Mouse (Mus musculus) CH12.LX (cell line): Measurements from ENCODE around the gene Tmem245. TPM values are rescaled to one million over a fixed set of nuclear protein-coding genes. Genes with fewer than 3 reads are reported as not detected.

Source experiments
- DNase-seq: peaks from one replicate; pipeline ENCODE4 v3.0.0-alpha.2; 2013; ENCODE audit errors: extremely low read depth
- H3K27ac ChIP-seq: 2 replicates; pipeline ENCODE4 v1.5.1; 2012; ENCODE audit warnings: low read depth, mild to moderate bottlenecking, control low read depth, moderate library complexity; ENCODE audit not compliant: insufficient read depth
- H3K27me3 ChIP-seq: replicated peaks from 2 replicates; pipeline ENCODE3; 2012; ENCODE audit warnings: inconsistent platforms
- H3K36me3 ChIP-seq, 2 experiments: replicated peaks in 1 of 2; 2 replicates each; pipeline versions ENCODE3 to v1.6.1; 2012; ENCODE audit warnings: inconsistent platforms in 1 of 2, low read length in 1 of 2, mild to moderate bottlenecking in 1 of 2, mixed read lengths in 1 of 2, moderate library complexity in 1 of 2; ENCODE audit not compliant: control insufficient read depth in 1 of 2, insufficient read depth in 1 of 2
- H3K4me1 ChIP-seq, 2 experiments: 2 replicates each; pipeline ENCODE4 v1.6.1; 2012; ENCODE audit warnings: inconsistent platforms in 1 of 2, moderate library complexity in 1 of 2; ENCODE audit not compliant: insufficient read depth in 2 of 2, control insufficient read depth in 1 of 2
- H3K4me2 ChIP-seq: 2 replicates; pipeline ENCODE4 v1.6.1; 2012; ENCODE audit warnings: low read depth, mild to moderate bottlenecking, control low read depth; ENCODE audit not compliant: poor library complexity, insufficient read depth, severe bottlenecking
- H3K4me3 ChIP-seq, 3 experiments: fragments of 150-350 bp in 1 of 3; sonication (generic) in 1 of 3; replicated peaks in 1 of 3; 2 replicates each; pipeline versions ENCODE3 to v1.5.1; 2011 to 2012; ENCODE audit warnings: low read depth in 2 of 3, low read length in 2 of 3, mild to moderate bottlenecking in 2 of 3, moderate library complexity in 2 of 3, control low read depth in 1 of 3, improper control_type of control experiment in 1 of 3, inconsistent platforms in 1 of 3, mixed read lengths in 1 of 3; ENCODE audit not compliant: poor library complexity in 1 of 3
- H3K79me2 ChIP-seq: replicated peaks from 2 replicates; pipeline ENCODE4 v1.6.1; 2012; ENCODE audit warnings: mild to moderate bottlenecking, moderate library complexity; ENCODE audit not compliant: control insufficient read depth, poor library complexity, insufficient read depth, severe bottlenecking; ENCODE audit errors: extremely low read depth
- H3K9ac ChIP-seq: 2 replicates; pipeline ENCODE4 v1.6.1; 2012; ENCODE audit warnings: low read depth, mild to moderate bottlenecking, control low read depth, moderate library complexity; ENCODE audit not compliant: insufficient read depth
- H3K9me3 ChIP-seq: replicated peaks from 2 replicates; pipeline ENCODE3; 2012; ENCODE audit warnings: low read length, inconsistent platforms, mixed read lengths
- BHLHE40 ChIP-seq: IDR thresholded peaks from 2 replicates; pipeline ENCODE4 v1.6.1; 2011; ENCODE audit warnings: mild to moderate bottlenecking, low read depth, low read length, improper control_type of control experiment
- ELF1 ChIP-seq: IDR thresholded peaks from 2 replicates; pipeline ENCODE4 v1.6.1; 2014; ENCODE audit warnings: low read depth, mild to moderate bottlenecking, inconsistent platforms, low read length, improper control_type of control experiment
- EP300 ChIP-seq: IDR thresholded peaks from 2 replicates; pipeline ENCODE4 v1.6.1; 2011; ENCODE audit warnings: low read length, improper control_type of control experiment
- ETS1 ChIP-seq: conservative IDR thresholded peaks from 2 replicates; pipeline ENCODE4 v1.6.1; 2012; ENCODE audit warnings: low read depth, mild to moderate bottlenecking, inconsistent platforms, low read length, improper control_type of control experiment, moderate library complexity
- GABPA ChIP-seq: IDR thresholded peaks from 2 replicates; pipeline ENCODE4 v1.6.1; 2012; ENCODE audit warnings: low read depth, low read length, improper control_type of control experiment, inconsistent platforms; ENCODE audit not compliant: insufficient replicate concordance
- IRF4 ChIP-seq: IDR thresholded peaks from 2 replicates; pipeline ENCODE4 v1.6.1; 2014; ENCODE audit warnings: low read depth, mild to moderate bottlenecking, inconsistent platforms, low read length, improper control_type of control experiment
- JUN ChIP-seq: IDR thresholded peaks from 2 replicates; pipeline ENCODE4 v1.6.1; 2011; ENCODE audit warnings: low read depth, mild to moderate bottlenecking, low read length, improper control_type of control experiment, moderate library complexity; ENCODE audit not compliant: insufficient read depth
- JUND ChIP-seq: conservative IDR thresholded peaks from 2 replicates; pipeline ENCODE4 v1.6.1; 2011; ENCODE audit warnings: low read depth, low read length, improper control_type of control experiment
- KAT2A ChIP-seq: IDR thresholded peaks from 2 replicates; pipeline ENCODE4 v1.6.1; 2012; ENCODE audit warnings: low read length, improper control_type of control experiment, inconsistent platforms; ENCODE audit not compliant: insufficient replicate concordance
- MAFK ChIP-seq: IDR thresholded peaks from 2 replicates; pipeline ENCODE4 v1.6.1; 2011; ENCODE audit warnings: low read length, improper control_type of control experiment; ENCODE audit not compliant: insufficient replicate concordance
- MAX ChIP-seq: IDR thresholded peaks from 2 replicates; pipeline ENCODE4 v1.6.1; 2011; ENCODE audit warnings: low read length, improper control_type of control experiment
- MAZ ChIP-seq: IDR thresholded peaks from 2 replicates; pipeline ENCODE4 v1.6.1; 2012; ENCODE audit warnings: low read depth, mild to moderate bottlenecking, inconsistent platforms, low read length, improper control_type of control experiment, moderate library complexity
- MEF2A ChIP-seq: IDR thresholded peaks from 2 replicates; pipeline ENCODE4 v1.6.1; 2014; ENCODE audit warnings: low read depth, mild to moderate bottlenecking, inconsistent platforms, low read length, improper control_type of control experiment, borderline replicate concordance
- MXI1 ChIP-seq: IDR thresholded peaks from 2 replicates; pipeline ENCODE4 v1.6.1; 2011; ENCODE audit warnings: mild to moderate bottlenecking, low read depth, low read length, improper control_type of control experiment
- NRF1 ChIP-seq: IDR thresholded peaks from 2 replicates; pipeline ENCODE4 v1.6.1; 2014; ENCODE audit warnings: low read depth, mild to moderate bottlenecking, inconsistent platforms, low read length, improper control_type of control experiment, moderate library complexity
- PAX5 ChIP-seq: IDR thresholded peaks from 2 replicates; pipeline ENCODE4 v1.6.1; 2012; ENCODE audit warnings: low read length, inconsistent platforms, mixed read lengths
- RCOR1 ChIP-seq: conservative IDR thresholded peaks from 2 replicates; pipeline ENCODE4 v1.6.1; 2012; ENCODE audit warnings: low read depth, mild to moderate bottlenecking, inconsistent platforms, low read length, improper control_type of control experiment
- UBTF ChIP-seq: IDR thresholded peaks from 2 replicates; pipeline ENCODE4 v1.6.1; 2012; ENCODE audit warnings: low read depth, mild to moderate bottlenecking, inconsistent platforms, low read length, improper control_type of control experiment, moderate library complexity
- USF2 ChIP-seq: conservative IDR thresholded peaks from 2 replicates; pipeline ENCODE4 v1.6.1; 2011; ENCODE audit warnings: low read depth, low read length, improper control_type of control experiment
- ZC3H11A ChIP-seq: IDR thresholded peaks from 2 replicates; pipeline ENCODE4 v1.6.1; 2012; ENCODE audit warnings: low read depth, mild to moderate bottlenecking, inconsistent platforms, low read length, improper control_type of control experiment
- ZNF384 ChIP-seq: IDR thresholded peaks from 2 replicates; pipeline ENCODE4 v1.6.1; 2012; ENCODE audit warnings: low read depth, low read length, improper control_type of control experiment, inconsistent platforms
- dilution Hi-C: fragments of 300-500 bp; cut with MboI; formaldehyde crosslinking; loops from 2 replicates; pipeline ENCODE4 v1.14.3; 2020; ENCODE audit warnings: low sequenced_read_pairs; ENCODE audit not compliant: extremely low pct_unique_long_range_greater_than_20kb, extremely low pct_ligation_motif_present
- in situ Hi-C: fragments of 300-500 bp; cut with MboI; formaldehyde crosslinking; loops from 3 replicates; pipeline ENCODE4 v1.14.3; 2019; ENCODE audit warnings: low sequenced_read_pairs, low pct_ligation_motif_present, low pct_unique_long_range_greater_than_20kb, mixed read lengths
- polyA plus RNA-seq: library from polyadenylated mRNA; unstranded; fragments of >175 nt; gene quantifications from 2 replicates; pipeline ENCODE4 v1.2.1, GENCODE M21; 2012; ENCODE audit warnings: low read depth; ENCODE audit not compliant: insufficient read length
- total RNA-seq, 2 experiments: library from RNA; depleted of rRNA; stranded (reverse); fragments of 300-350 nt in 1 of 2; fragments of >200 nt in 1 of 2; gene quantifications; 2 replicates each; pipeline ENCODE4 v1.2.3; 2012 to 2014

Tmem245 gene
- total and polyA plus RNA-seq, 3 experiments = 4.4 to 9.0 (median 5.6) TPM

GRCm38 (mm10) chr4:56946180-56946579 lies 1.1 kb downstream of the Tmem245 start:
- dilution Hi-C loops (no loop called here), in situ Hi-C loops (no loop called here)
- no peak overlapping the region for H3K27ac ChIP-seq
- no peak for TF ChIP-seq EP300
- no peak for TF ChIP-seq MXI1
- TF ChIP-seq IRF4 = no peak
- no peak for TF ChIP-seq JUND
- no peak for TF ChIP-seq UBTF
- TF ChIP-seq GABPA = no peak
- no peak for TF ChIP-seq ZNF384
- no peak for TF ChIP-seq ZC3H11A
- TF ChIP-seq RCOR1 = no peak
- no peak for TF ChIP-seq USF2
- no peak for TF ChIP-seq BHLHE40
- no peak for TF ChIP-seq JUN
- TF ChIP-seq MAX = no peak
- TF ChIP-seq ELF1 = no peak
- no peak for TF ChIP-seq KAT2A
- TF ChIP-seq NRF1 = no peak
- peaks cover 7 to 41% of the 10 kb centered on the region in 2 experiments for H3K4me1 ChIP-seq
- peak overlapping the region; percentile 77 for H3K4me2 ChIP-seq
- peaks cover 14% of the 10 kb centered on the region for H3K79me2 ChIP-seq
- H3K9me3 ChIP-seq = no peaks in the 10 kb centered on the region
- peak overlapping the region; percentile 75 for H3K9ac ChIP-seq
- DNase-seq = no peak
- no peaks in the 10 kb centered on the region for H3K27me3 ChIP-seq
- H3K36me3 ChIP-seq = peaks cover 0 to 12% of the 10 kb centered on the region in 2 experiments
- H3K4me3 ChIP-seq = peak overlapping the region; percentile 72 to 94 (median 80)

GRCm38 (mm10) chr4:56944286-56944685 lies 3.0 kb downstream of the Tmem245 start:
- Histone ChIP-seq H3K4me2 (peak overlapping the region; percentile 8; the same call in 1 of the 2 replicates), H3K27me3 (no peaks in the 10 kb centered on the region), H3K27ac (no peak overlapping the region), H3K36me3 (peaks cover 0 to 18% of the 10 kb centered on the region in 2 experiments), H3K4me3 (peak overlapping the region in 1 of 3 experiments; percentile 5), H3K9me3 (no peaks in the 10 kb centered on the region), H3K9ac (no peak overlapping the region), H3K4me1 (peaks cover 7 to 49% of the 10 kb centered on the region in 2 experiments), H3K79me2 (peaks cover 21% of the 10 kb centered on the region)
- peak; percentile 46 for DNase-seq
- dilution Hi-C loops (no loop called here), in situ Hi-C loops (no loop called here)
- TF ChIP-seq PAX5 = no peak
- 0 out of 2 replicates have a peak, but pooled peaks have one; percentile 20 for TF ChIP-seq BHLHE40
- 0 out of 2 replicates have a peak, but pooled peaks have one; percentile 6 for TF ChIP-seq JUN
- TF ChIP-seq JUND = 0 out of 2 replicates have a peak, but pooled peaks have one; percentile 14
- TF ChIP-seq MAFK = no peak
- peak; percentile 67; the same call in 1 of the 2 replicates for TF ChIP-seq MXI1
- no peak for TF ChIP-seq MEF2A
- peak; percentile 38; the same call in 1 of the 2 replicates for TF ChIP-seq ETS1
- TF ChIP-seq MAZ = no peak
